Mouse (Mus musculus) olfactory bulb, adult 2 months (tissue): ENCODE results near the gene Gm20532.

ENCODE experiments used
- CTCF ChIP-seq: fragments of 200-500 bp; IDR thresholded peaks from 2 replicates; pipeline ENCODE4 v1.5.1; 2012; ENCODE audit warnings: low read depth, mild to moderate bottlenecking, low read length, moderate library complexity; ENCODE audit not compliant: insufficient read depth
- POLR2A ChIP-seq: fragments of 200-500 bp; IDR thresholded peaks from 2 replicates; pipeline ENCODE4 v1.6.1; 2012; ENCODE audit warnings: mild to moderate bottlenecking, low read depth, low read length, moderate library complexity; ENCODE audit not compliant: insufficient read depth

- TF ChIP-seq POLR2A (no peak), CTCF (no peak)
Observed at GRCm38 (mm10) chr2:26610526-26610925, 24.1 kb downstream of the Gm20532 start.
